Mouse (Mus musculus): ENCODE data around the gene Dexi.

Gene Dexi

DNA sequence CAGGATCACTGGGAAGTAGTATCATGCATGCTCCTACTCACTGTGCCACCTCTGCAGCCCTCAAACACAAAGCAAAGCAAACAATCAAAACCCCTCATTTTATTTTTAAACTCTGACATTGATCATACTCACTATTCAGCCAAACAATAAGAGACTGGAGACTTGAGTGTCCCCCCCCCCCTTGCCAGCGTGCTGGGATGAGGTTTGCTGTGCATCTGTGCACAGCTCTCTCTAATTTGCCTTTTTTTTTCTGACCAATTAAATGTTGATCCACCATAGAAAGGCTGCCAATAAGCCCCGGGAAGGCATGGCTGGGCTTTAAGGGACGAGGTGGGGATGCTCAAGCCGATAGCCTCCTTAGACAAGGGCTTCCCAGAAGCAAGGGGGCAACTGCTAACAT is 35.4 kb downstream of the Dexi start:
- in situ Hi-C loops (cut with MboI; ENCODE audit: low sequenced_read_pairs): no loop called here

DNA sequence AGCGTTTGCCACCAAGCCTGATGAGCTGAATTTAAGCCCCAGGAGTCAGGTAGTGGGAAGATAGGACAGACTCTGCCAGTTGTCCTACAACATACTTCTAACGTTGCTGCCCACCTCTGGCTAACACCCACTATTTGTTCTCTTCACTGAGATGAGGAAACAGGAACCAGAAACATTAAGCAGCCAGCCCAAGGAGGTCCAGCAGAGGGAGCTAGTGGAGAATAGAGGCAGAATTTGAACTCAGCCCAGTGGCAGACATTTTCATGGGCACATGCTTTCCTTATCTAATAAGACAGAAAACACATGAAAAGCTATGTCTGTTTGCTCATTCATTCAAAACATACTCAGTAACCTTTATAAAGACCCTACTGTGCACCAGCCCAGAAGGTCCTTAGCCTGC is 39.8 kb downstream of the Dexi start:
- in situ Hi-C loops (cut with MboI; ENCODE audit: low sequenced_read_pairs): no loop called here

- in situ Hi-C loops (cut with MboI; ENCODE audit: low sequenced_read_pairs): no loop called here
Observed at GRCm38 (mm10) chr16:10501865-10502264, 41.0 kb downstream of the Dexi start.

- in situ Hi-C loops (cut with MboI; ENCODE audit: low sequenced_read_pairs): no loop called here
Observed at GRCm38 (mm10) chr16:10499122-10499521, 43.7 kb downstream of the Dexi start.

GRCm38 (mm10) chr16:10498096-10498602 is 44.7 kb downstream of the Dexi start:
- in situ Hi-C loops (cut with MboI; ENCODE audit: low sequenced_read_pairs): no loop called here

DNA sequence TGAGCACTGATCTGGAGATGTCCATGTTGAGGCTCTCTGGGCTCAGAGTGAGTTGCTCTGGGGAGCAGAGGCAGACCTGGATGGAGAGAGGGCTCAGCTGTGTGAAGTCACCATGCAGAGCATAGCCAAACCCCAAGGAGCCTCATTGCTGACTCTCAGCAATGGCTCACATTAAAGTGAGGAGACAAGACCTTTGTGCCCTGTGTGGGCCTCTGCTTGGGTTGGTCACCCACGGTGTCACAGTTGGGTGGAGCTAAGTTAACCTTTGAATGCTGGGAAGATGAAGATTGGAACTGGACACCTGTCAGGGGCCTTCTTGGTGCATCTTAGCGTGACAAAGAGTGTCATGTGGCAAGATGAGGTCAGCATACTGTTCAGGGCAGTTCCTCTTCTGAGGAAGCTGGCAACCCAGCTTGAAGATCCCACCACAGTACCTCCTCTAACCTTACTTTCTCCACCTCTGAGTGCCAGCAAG is 47.0 kb downstream of the Dexi start:
- in situ Hi-C loops (cut with MboI; ENCODE audit: low sequenced_read_pairs): no loop called here

DNA sequence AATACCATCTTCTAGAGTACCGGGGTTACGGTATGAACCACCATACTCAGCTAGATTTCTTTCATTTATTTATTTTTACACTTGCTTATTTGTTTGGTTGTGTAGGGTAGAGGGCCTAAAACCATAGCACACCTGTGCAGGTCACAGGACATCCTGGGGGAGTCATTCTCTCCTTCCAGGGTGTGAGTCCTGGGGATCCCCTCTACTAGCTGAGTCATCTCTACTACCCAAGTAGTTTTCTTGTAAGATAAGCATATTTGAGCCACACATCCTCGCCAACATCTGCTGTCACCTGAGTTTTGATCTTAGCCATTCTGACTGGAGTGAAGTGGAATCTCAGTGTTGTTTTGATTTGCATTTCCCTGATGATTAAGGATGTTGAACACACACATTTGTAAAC is 50.3 kb downstream of the Dexi start:
- in situ Hi-C loops (cut with MboI; ENCODE audit: low sequenced_read_pairs): no loop called here

DNA sequence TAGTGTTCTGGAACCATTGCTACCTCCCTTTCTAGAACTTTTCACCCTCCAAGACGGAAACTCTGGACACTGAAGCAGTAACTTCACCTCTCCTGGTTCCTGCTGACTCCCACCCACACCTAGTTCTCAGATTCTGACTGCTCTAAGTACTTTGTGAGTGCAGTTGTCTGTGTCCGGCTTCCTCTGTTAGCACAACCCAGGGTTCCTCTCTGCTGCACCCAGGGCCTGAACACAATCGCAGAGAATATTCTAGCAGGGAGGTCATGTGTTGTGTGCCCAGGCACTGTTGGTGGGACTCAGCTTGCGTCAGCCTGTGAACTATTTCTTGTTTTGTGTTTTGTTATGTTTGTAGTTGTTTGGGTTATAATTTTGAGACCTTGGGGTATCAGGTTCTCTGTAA is 51.1 kb downstream of the Dexi start:
- in situ Hi-C loops (cut with MboI; ENCODE audit: low sequenced_read_pairs): no loop called here

DNA sequence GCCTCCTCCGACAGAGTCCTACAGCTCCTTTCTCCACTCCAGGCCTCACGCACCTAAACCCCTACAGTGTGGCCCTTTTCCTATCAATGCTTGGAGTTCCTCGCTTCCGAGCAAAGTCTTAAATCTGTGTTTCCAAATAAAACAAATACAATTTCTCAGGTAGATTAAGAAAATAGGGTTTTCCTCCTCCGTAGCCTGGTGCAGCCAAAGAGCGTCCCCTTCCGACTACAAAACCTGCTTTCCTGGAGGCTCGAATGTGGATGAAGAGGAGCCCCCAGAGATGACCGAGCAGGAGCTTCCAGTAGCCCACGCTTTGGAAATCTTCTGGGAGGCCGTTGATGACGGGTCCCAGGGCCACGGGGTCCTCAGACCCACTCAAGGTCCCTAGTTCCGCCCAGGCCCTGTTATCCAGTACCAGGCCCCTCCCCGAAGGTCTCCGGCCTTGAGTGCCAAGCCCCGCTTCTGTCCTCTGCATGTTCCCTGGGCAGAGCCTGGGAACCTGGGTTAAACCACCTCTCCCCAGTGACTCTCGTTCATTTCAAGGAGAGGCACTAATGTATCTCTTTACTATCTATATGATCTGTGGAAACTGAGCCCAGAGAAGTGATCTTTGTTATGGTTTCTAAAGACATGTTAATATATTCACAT is 52.2 kb downstream of the Dexi start:
- in situ Hi-C loops (cut with MboI; ENCODE audit: low sequenced_read_pairs): no loop called here

- in situ Hi-C loops (cut with MboI; ENCODE audit: low sequenced_read_pairs): no loop called here
Observed at GRCm38 (mm10) chr16:10489904-10490457, 52.9 kb downstream of the Dexi start.

DNA sequence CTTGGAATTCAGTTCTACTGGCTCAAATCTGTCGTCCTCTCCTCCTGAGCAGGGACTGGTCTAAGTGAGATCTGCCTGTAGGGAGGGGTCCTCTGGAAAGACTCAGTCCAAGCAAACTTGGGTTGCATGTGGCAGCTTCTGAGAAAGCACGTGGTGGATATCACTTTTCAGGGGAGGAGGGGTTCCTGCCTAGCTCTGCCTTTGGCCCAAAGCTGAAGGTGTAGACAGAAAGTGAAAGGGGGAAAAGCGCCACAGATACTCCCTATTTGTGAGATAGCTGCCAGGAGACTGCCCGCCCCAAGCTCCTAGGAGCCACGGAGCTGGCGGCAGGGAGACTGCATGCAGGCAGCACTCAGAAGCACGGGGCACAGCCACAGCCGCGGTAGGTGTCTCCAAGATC is 53.4 kb downstream of the Dexi start:
- in situ Hi-C loops (cut with MboI; ENCODE audit: low sequenced_read_pairs): no loop called here

DNA sequence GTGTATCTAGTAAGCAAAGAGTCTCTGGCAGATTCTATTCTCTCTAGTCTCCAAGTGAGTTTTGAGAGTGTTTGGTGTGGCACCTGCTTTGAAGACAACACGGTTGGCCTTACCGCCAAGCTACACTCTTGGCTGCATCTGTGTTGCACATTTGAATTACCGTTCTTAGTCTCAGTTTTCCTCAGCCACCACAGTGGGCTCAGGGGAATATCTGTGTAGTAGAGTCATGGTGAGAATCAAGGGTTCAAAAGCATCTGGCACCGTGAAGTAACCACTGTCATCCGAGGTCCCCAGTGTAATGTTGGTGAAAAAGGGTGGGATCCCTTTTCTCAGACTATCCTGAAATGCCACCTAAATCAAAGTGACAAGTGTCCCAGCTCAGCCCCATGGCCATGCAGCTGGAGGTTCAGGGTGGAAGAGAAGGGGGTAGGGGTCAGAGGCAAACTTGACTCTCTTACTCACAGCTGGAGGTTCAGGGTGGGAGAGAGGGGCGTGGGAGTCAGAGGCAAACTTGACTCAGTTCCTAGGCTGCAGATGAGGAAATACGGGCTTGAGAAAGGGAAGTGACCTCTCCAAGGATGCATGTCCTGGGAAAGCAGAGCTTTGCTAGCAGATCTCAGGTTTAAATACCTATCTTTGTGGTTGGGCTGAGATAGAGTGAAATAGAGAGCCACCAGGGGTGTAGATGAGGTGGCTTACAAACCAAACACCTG is 53.9 kb downstream of the Dexi start:
- in situ Hi-C loops (cut with MboI; ENCODE audit: low sequenced_read_pairs): no loop called here

GRCm38 (mm10) chr16:10487895-10488493 is 54.9 kb downstream of the Dexi start:
- in situ Hi-C loops (cut with MboI; ENCODE audit: low sequenced_read_pairs): no loop called here

GRCm38 (mm10) chr16:10486993-10487392 is 55.9 kb downstream of the Dexi start:
- in situ Hi-C loops (cut with MboI; ENCODE audit: low sequenced_read_pairs): no loop called here

- in situ Hi-C loops (cut with MboI; ENCODE audit: low sequenced_read_pairs): no loop called here
Observed at GRCm38 (mm10) chr16:10482343-10482742, 60.5 kb downstream of the Dexi start.

DNA sequence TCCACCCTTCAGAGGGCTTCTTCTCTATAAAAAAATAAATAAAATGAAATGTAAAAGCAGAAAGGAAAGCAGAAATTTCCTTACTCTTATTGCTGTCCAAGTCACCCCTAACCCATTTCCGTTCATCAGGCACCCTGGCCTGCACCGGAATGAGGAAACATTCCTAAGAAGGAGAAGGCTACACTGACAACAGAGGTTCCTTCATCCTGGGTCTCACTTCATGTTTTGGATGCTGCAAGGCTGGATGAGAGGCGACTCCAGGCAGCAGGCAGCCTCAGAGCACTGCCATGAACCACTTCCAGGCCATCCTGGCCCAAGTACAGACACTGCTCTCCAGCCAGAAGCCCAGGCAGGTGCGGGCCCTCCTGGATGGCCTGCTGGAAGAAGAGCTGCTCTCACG is 63.0 kb downstream of the Dexi start, which contains the start of gene Ciita:
Ciita (plus strand) TSS at position 203 of the 400 bp plus-strand sequence.
- in situ Hi-C loops (cut with MboI; ENCODE audit: low sequenced_read_pairs): no loop called here

DNA sequence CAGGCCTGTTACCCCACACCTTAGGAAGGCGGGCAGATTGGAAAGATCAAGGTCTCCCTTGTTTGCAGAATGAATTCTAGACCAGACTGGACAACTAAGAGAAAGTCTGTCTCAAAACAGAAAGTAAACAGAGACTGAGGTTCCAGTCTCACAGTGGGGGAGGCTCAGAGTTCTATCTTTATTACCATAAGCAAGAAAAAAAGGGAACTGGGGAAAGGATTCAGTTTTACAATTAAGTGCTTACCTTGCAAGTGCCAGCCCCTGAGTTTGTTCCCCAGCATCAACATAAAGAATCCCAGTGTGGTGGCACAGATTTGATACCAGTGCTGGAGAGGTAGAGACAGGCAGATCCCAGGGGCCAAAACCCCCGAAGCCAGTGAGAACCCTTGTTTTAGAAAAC is 66.9 kb downstream of the Dexi start:
- in situ Hi-C loops (cut with MboI; ENCODE audit: low sequenced_read_pairs): no loop called here

DNA sequence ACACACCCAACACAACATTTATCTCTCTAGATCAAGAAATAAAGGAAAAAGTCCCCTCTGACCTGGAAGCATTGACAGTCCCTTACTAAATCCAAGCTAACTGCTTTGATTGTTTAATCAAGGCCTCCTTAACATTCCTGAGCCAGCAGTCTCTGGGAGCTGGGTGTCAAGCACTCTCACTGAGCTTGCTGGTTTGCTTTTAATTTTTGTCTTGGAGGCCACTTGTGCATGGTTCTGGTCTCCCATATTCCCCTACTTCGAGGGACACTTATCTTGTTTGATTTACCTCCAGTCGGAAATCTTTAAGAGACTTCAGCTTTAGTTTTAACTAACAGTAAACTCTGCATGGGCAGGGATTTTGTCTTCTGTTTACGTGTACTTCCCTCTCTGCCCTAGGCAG is 67.9 kb downstream of the Dexi start:
- in situ Hi-C loops (cut with MboI; ENCODE audit: low sequenced_read_pairs): no loop called here

- in situ Hi-C loops (cut with MboI; ENCODE audit: low sequenced_read_pairs): no loop called here
Observed at GRCm38 (mm10) chr16:10471950-10472349, 70.9 kb downstream of the Dexi start.

GRCm38 (mm10) chr16:10468201-10468600 is 74.7 kb downstream of the Dexi start:
- in situ Hi-C loops (cut with MboI; ENCODE audit: low sequenced_read_pairs): no loop called here

DNA sequence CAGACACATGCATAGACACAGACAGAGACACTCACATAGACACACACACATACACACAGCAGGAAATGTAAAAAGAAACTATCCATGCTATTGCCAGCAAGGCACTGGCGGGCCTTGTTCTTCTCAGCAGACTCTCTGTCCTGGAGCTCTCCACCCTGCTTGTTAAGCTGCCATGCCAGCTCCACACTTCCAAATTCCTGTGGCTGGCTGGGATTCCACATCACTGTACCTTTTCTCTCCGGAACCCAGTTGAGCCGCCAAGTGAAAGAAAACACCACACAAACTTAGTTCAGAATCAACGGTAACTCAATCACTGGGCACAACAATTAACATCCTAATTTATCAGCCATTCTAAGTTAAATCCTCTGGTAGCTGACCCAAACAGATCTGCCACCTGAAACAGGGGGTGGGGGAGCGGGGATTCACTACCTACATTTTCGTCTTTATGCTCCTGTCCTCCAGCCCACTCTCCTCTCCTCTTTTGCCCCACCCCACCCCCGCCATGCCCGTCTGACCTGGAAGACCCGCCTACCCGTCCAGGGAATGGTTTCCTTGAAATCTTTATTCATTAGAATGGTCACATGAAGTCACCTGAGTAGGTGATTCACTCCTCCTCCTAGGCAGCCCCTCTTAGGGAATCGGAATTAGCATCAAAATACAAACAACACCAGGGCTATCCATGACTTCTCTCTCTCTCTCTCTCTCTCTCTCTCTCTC is 75.3 kb downstream of the Dexi start:
- in situ Hi-C loops (cut with MboI; ENCODE audit: low sequenced_read_pairs): no loop called here

Measured in CH12F3 (cell line).